Mouse (Mus musculus) midbrain, postnatal 0 days (tissue): ENCODE results near the gene Gm26602. TPM values are rescaled to one million over a fixed set of nuclear protein-coding genes. Genes with fewer than 3 reads are reported as not detected.

Experiments
- ATAC-seq: fragments of 200-750 bp; cut with Nextera tagmentation; 2 replicates; pipeline ENCODE4 v1.8.0; 2017; ENCODE audit warnings: moderate number of reproducible peaks, mild to moderate bottlenecking, moderate TSS enrichment, moderate library complexity; ENCODE audit not compliant: low FRiP score
- DNase-seq: peaks from one replicate; pipeline ENCODE4 v3.0.0-alpha.2; 2015; ENCODE audit warnings: low spot score
- H3K27ac ChIP-seq: fragments of 300-500 bp; sonication (generic); 2 replicates; pipeline ENCODE4 v1.5.1; 2014; ENCODE audit warnings: low read depth, mild to moderate bottlenecking, low read length, mixed read lengths
- H3K27me3 ChIP-seq: fragments of 300-500 bp; sonication (generic); 2 replicates; pipeline ENCODE4 v1.6.1; 2014; ENCODE audit warnings: low read length, control low read depth, mixed read lengths; ENCODE audit not compliant: insufficient read depth
- H3K36me3 ChIP-seq: fragments of 300-500 bp; sonication (generic); 2 replicates; pipeline ENCODE4 v1.6.1; 2014; ENCODE audit warnings: low read length, control low read depth, mixed read lengths; ENCODE audit not compliant: insufficient read depth
- H3K4me1 ChIP-seq: fragments of 300-500 bp; sonication (generic); 2 replicates; pipeline ENCODE4 v1.6.1; 2014; ENCODE audit warnings: mild to moderate bottlenecking, control low read depth, antibody characterized with exemption, low read length, mixed read lengths; ENCODE audit not compliant: insufficient read depth
- H3K4me2 ChIP-seq: fragments of 300-500 bp; sonication (generic); 2 replicates; pipeline ENCODE4 v1.6.1; 2014; ENCODE audit warnings: low read depth, mild to moderate bottlenecking, low read length, mixed read lengths; ENCODE audit not compliant: poor library complexity, severe bottlenecking
- H3K4me3 ChIP-seq: fragments of 300-500 bp; sonication (generic); 2 replicates; pipeline ENCODE4 v1.5.1; 2014; ENCODE audit warnings: low read depth, mild to moderate bottlenecking, low read length, moderate library complexity
- H3K9ac ChIP-seq: fragments of 300-500 bp; sonication (generic); replicated peaks from 2 replicates; pipeline ENCODE4 v1.6.1; 2014; ENCODE audit warnings: mild to moderate bottlenecking, low read length, moderate library complexity, mixed read lengths; ENCODE audit not compliant: poor library complexity, severe bottlenecking
- H3K9me3 ChIP-seq: fragments of 300-500 bp; sonication (generic); 2 replicates; pipeline ENCODE4 v1.6.1; 2016; ENCODE audit warnings: low read length, control low read depth
- CTCF ChIP-seq: IDR thresholded peaks from 2 replicates; pipeline ENCODE4 v1.5.1; 2016; ENCODE audit warnings: antibody characterized with exemption, mild to moderate bottlenecking
- WGBS: fragments of 180-500 bp; shearing (Covaris S2); extraction: QIAGEN DNeasy Blood & Tissue Kit; methylation state at CpG from one replicate; pipeline ENCODE4 v1.1.7; 2014; 5-methylcytosine and 5-hydroxymethylcytosine counted together
- polyA plus RNA-seq: library from polyadenylated mRNA; unstranded; fragments of >200 nt; fragmentation: Nextera tagmentation; extraction: Ambion mirVana; gene quantifications from 2 replicates; pipeline ENCODE4 v1.2.1, GENCODE M21; 2015
- total RNA-seq: library from RNA; depleted of rRNA; stranded (reverse); fragments of >200 nt; gene quantifications from 2 replicates; pipeline ENCODE4 v1.2.3, GENCODE M21; 2014

Gene Gm26602
- total and polyA plus RNA-seq, 2 experiments from 2014 or later = 17.3 TPM; not detected in 1

- ATAC-seq = no peak
- Histone ChIP-seq H3K9me3 (no peaks in the 10 kb centered on the region), H3K4me1 (peaks cover 12% of the 10 kb centered on the region; the same call in 1 of the 2 replicates), H3K36me3 (no peaks in the 10 kb centered on the region), H3K4me3 (peak overlapping the region; percentile 37), H3K4me2 (peak overlapping the region; percentile 47), H3K27ac (no peak overlapping the region), H3K9ac (peak overlapping the region; percentile 25), H3K27me3 (peaks cover 50% of the 10 kb centered on the region)
- no peak for DNase-seq
- WGBS = 2% methylated on average over 34 of the region's 34 CpGs
- no peak for TF ChIP-seq CTCF
Observed at GRCm38 (mm10) chr10:79921572-79921971, 10.9 kb downstream of the Gm26602 start.

GRCm38 (mm10) chr10:79924998-79925784 is 14.5 kb downstream of the Gm26602 start:
- Histone ChIP-seq H3K9ac (no peak overlapping the region), H3K36me3 (no peaks in the 10 kb centered on the region), H3K4me3 (no peak overlapping the region), H3K4me2 (peak overlapping the region; percentile 90; the same call in 1 of the 2 replicates), H3K9me3 (no peaks in the 10 kb centered on the region), H3K27ac (no peak overlapping the region), H3K27me3 (peaks cover 26% of the 10 kb centered on the region), H3K4me1 (peaks cover 12% of the 10 kb centered on the region)
- ATAC-seq = no peak
- peak; percentile 87 for DNase-seq
- WGBS = 10% methylated on average over 29 of the region's 29 CpGs
- TF ChIP-seq CTCF = peak; percentile 100

DNA sequence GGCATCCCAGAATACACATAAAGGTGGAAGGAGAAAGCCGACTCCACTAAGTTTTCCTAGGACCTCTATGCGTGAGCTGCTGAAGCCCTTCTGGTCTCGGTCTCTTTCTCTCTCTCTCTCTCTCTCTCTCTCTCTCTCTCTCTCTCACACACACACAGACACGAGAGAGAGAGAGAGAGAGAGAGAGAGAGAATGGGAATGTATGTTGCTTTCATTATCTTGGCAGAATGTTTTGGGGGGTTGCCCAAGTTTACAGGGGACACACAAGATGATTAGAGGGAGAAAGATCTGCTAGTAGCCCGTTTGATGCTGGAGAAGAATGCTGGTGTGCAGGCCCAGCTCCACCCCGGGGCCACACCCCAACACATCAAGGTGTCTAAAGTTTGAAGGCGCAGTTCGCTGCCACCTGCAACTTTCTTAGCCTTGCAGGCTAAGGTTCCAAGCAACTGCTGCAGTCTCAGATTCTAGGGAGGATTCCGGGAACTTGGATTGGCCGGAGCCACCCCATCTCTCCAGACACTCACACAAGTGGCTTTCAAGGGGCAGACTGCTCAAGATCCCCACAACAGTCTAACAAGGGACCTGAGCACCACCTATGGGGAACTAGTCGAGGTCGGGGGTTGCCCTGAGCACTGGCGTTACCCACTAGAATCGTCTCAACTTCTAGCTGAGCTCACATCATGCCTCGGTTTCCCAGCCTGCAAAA is 15.3 kb downstream of the Gm26602 start:
- 0 out of 2 replicates have a peak, but pooled peaks cover 1% of the 10 kb centered on the region for H3K36me3 ChIP-seq
- TF ChIP-seq CTCF = no peak
- no peaks in the 10 kb centered on the region for H3K9me3 ChIP-seq
- peak overlapping the region; percentile 89 for H3K4me3 ChIP-seq
- peaks cover 10% of the 10 kb centered on the region for H3K4me1 ChIP-seq
- ATAC-seq (no peak), DNase-seq (no peak)
- 10% methylated on average over 14 of the region's 15 CpGs for WGBS
- H3K27ac ChIP-seq = peak overlapping the region; percentile 82; the same call in 1 of the 2 replicates
- peaks cover 19% of the 10 kb centered on the region for H3K27me3 ChIP-seq
- peak overlapping the region; percentile 86; the same call in 1 of the 2 replicates for H3K9ac ChIP-seq
- peak overlapping the region; percentile 90 for H3K4me2 ChIP-seq

GRCm38 (mm10) chr10:79926491-79927323 is 16.1 kb downstream of the Gm26602 start, which contains the start of gene Arid3a:
Gene Arid3a, plus strand, starts transcription at chr10:79927043.
- peak; percentile 80 for ATAC-seq

DNA sequence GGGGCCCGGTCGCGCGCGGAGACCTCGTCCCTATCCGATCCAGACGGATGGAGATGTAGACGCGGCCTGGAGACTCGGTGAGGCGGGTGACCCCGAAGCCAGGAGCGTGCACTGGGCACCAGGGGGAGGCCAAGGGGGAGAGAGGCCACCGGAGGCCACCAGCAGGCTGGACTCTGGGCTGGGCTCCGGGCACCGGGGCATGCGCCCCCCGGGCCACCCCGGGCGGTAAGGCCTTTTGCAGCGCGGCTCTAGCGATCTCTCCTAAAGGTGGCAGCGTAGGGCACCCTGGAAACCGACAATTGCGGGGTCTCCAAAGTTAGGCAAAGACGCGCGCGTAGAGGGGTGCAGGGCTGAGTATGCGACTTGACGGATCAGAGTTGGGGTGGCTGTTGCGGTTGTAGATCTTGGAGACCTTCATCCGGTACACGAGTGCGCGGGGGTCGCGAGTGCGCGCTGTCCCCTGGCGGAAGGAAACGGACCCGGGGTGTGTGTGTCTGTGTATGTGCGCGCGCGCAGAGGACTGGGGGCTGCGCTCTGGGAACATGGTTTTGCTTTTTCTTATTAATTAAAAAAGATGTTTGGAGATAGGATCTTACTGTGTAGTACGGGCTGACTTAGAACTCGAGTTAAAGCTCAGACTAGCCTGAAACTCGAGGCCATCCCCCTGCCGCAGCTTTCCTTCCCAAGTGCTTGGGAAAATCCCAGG is 16.8 kb downstream of the Gm26602 start:
- peak overlapping the region; percentile 86 for H3K9ac ChIP-seq
- H3K9me3 ChIP-seq = no peaks in the 10 kb centered on the region
- H3K36me3 ChIP-seq = peaks cover 10% of the 10 kb centered on the region; the same call in 1 of the 2 replicates
- under 1% methylated on average over 50 of the region's 54 CpGs for WGBS
- peak; percentile 29 for ATAC-seq
- H3K4me3 ChIP-seq = peak overlapping the region; percentile 89
- H3K27me3 ChIP-seq = peaks cover 12% of the 10 kb centered on the region
- H3K27ac ChIP-seq = peak overlapping the region; percentile 82
- peaks cover 4% of the 10 kb centered on the region; the same call in 1 of the 2 replicates for H3K4me1 ChIP-seq
- TF ChIP-seq CTCF = peak; percentile 36
- DNase-seq = peak; percentile 53
- peak overlapping the region; percentile 90 for H3K4me2 ChIP-seq

More at GRCm38 (mm10) chr10:79926491-79927323, 16.1 kb downstream of the Gm26602 start, which contains the start of gene Arid3a:
- H3K9me3 ChIP-seq = no peaks in the 10 kb centered on the region
- under 1% methylated on average over 61 of the region's 63 CpGs for WGBS
- peak within 1 kb of the TSS; percentile 90 for H3K4me2 ChIP-seq
- peak within 1 kb of the TSS; percentile 89 for H3K4me3 ChIP-seq
- H3K9ac ChIP-seq = peak within 1 kb of the TSS; percentile 86
- 0 out of 2 replicates have a peak, but pooled peaks have one; percentile 6 for TF ChIP-seq CTCF
- H3K4me1 ChIP-seq = peaks cover 6% of the 10 kb centered on the region
- H3K27me3 ChIP-seq = peaks cover 17% of the 10 kb centered on the region
- peaks cover 5% of the 10 kb centered on the region; the same call in 1 of the 2 replicates for H3K36me3 ChIP-seq
- DNase-seq = peak; percentile 93
- H3K27ac ChIP-seq = peak within 1 kb of the TSS; percentile 82
